Mouse (Mus musculus): ENCODE data around the gene Spint1. TPM values are rescaled to one million over a fixed set of nuclear protein-coding genes. Genes with fewer than 3 reads are reported as not detected.
A peak's percentile ranks its signal among the peaks of the same experiment; 100 is the strongest.

The Spint1 gene
- polyA plus RNA-seq, 1 experiment from 2014 or later, result 0.26 TPM

DNA sequence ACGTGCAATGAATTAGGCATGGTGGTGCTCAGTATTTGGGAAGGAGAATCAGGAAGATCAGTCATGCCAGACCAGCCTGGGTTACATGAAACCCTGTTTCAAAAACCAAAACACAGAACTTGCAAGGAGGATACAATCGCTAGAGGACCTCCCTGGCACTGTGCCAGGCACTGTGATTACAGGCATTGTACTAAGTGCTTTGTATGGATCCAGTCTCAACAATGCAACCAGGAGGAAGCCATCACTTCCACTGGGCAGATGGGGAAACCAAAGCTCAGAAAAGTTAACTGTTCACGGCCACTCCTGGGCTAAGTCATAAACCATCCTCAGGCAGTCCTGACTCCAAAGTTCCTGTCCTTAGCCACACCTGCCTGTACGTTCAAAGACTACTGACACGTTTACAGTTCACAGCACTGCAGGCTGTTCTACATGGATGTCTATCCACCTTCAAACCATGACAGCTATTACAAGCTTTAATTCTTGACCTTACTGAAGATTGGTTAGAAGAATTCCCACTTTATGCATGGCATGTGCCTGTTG lies 34.2 kb upstream of the Spint1 start:
- H3K27me3 ChIP-seq (ENCODE audit: control insufficient read depth, insufficient read depth, low read length), result no peaks in the 10 kb centered on the region
- 52% methylated on average over 5 of the region's 5 CpGs for WGBS
- ATAC-seq (ENCODE audit: low FRiP score, low TSS enrichment), result no peak
- peaks cover 3% of the 10 kb centered on the region; the same call in 1 of the 2 replicates for H3K4me1 ChIP-seq (ENCODE audit: control insufficient read depth, insufficient read depth, low read length)
- H3K36me3 ChIP-seq (ENCODE audit: control insufficient read depth, insufficient read depth, low read length), result no peaks in the 10 kb centered on the region
- no peak overlapping the region for H3K4me2 ChIP-seq (ENCODE audit: low read length)
- DNase-seq, result peak; percentile 50
- H3K9ac ChIP-seq (replicated peaks; ENCODE audit: low read length), result no peak overlapping the region
- no peaks in the 10 kb centered on the region for H3K9me3 ChIP-seq (ENCODE audit: control insufficient read depth, low read length)
- no peak overlapping the region for H3K4me3 ChIP-seq (replicated peaks; ENCODE audit: low read depth, low read length)
- no peak overlapping the region for H3K27ac ChIP-seq (replicated peaks; ENCODE audit: low read depth, low read length)

DNA sequence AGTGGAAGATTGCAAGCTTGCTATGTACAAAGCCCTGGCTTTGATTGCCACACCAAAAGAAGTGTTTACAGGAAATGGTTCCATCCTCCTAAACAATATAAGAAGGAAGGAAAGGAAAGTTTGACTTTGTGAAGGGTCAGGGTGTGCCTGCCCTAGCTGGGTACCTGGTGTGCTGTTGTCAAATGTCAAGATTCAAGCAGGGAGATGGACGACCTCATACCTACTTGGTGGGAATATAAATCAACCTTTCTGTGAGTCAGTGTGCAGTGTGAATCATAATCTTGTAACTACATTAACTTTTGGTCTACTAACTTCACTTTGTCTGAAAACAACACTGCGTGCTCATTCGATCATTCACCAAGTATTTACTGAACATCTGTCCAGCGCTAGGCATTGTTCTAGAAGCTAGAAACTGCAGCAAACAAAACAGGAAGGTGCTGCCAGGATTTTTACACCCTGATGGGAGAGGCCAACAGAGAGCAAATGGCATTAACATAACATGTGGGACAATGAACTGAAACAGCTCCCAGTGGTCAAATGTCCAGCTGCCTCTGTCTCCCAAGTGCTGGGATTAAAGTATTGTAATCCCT lies 33.2 kb upstream of the Spint1 start:
- no peak overlapping the region for H3K27ac ChIP-seq (replicated peaks; ENCODE audit: low read depth, low read length)
- ATAC-seq (ENCODE audit: low FRiP score, low TSS enrichment) (no peak), DNase-seq (no peak)
- no peak overlapping the region for H3K4me3 ChIP-seq (replicated peaks; ENCODE audit: low read depth, low read length)
- no peak overlapping the region for H3K4me2 ChIP-seq (ENCODE audit: low read length)
- H3K4me1 ChIP-seq (ENCODE audit: control insufficient read depth, insufficient read depth, low read length), result peaks cover 3% of the 10 kb centered on the region; the same call in 1 of the 2 replicates
- H3K27me3 ChIP-seq (ENCODE audit: control insufficient read depth, insufficient read depth, low read length), result no peaks in the 10 kb centered on the region
- no peak overlapping the region for H3K9ac ChIP-seq (replicated peaks; ENCODE audit: low read length)
- WGBS, result 84% methylated on average over 4 of the region's 4 CpGs
- H3K36me3 ChIP-seq (ENCODE audit: control insufficient read depth, insufficient read depth, low read length), result no peaks in the 10 kb centered on the region
- no peaks in the 10 kb centered on the region for H3K9me3 ChIP-seq (ENCODE audit: control insufficient read depth, low read length)

DNA sequence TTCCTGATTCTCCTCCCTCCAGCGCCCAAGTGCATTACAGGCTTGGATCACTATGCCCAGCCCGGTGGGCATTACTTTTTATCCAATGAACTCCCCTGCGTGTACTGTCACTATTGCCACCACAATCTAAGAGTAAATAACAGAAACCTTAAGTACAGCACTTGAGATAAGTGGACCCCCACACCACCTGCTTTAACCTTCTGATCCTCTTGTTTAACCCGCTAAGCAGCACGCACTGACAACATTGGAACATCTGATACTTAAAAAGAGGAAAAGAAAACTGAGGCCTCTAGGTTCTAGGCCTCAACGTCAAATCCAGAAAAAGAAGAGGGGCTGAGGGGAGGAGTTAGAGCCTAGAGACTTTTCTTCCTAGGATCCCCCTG lies 29.2 kb upstream of the Spint1 start:
- H3K4me1 ChIP-seq (ENCODE audit: control insufficient read depth, insufficient read depth, low read length), result peaks cover 8% of the 10 kb centered on the region; the same call in 1 of the 2 replicates
- H3K27ac ChIP-seq (replicated peaks; ENCODE audit: low read depth, low read length), result peak overlapping the region; percentile 77
- peak overlapping the region; percentile 52 for H3K4me2 ChIP-seq (ENCODE audit: low read length)
- H3K27me3 ChIP-seq (ENCODE audit: control insufficient read depth, insufficient read depth, low read length), result no peaks in the 10 kb centered on the region
- H3K36me3 ChIP-seq (ENCODE audit: control insufficient read depth, insufficient read depth, low read length), result peaks cover 24% of the 10 kb centered on the region
- H3K4me3 ChIP-seq (replicated peaks; ENCODE audit: low read depth, low read length), result peak overlapping the region; percentile 58
- no peak for DNase-seq
- peak overlapping the region; percentile 64 for H3K9ac ChIP-seq (replicated peaks; ENCODE audit: low read length)
- H3K9me3 ChIP-seq (ENCODE audit: control insufficient read depth, low read length), result no peaks in the 10 kb centered on the region
- ATAC-seq (ENCODE audit: low FRiP score, low TSS enrichment), result no peak; the same call in 1 of the 2 replicates
- 25% methylated on average over 6 of the region's 6 CpGs for WGBS

DNA sequence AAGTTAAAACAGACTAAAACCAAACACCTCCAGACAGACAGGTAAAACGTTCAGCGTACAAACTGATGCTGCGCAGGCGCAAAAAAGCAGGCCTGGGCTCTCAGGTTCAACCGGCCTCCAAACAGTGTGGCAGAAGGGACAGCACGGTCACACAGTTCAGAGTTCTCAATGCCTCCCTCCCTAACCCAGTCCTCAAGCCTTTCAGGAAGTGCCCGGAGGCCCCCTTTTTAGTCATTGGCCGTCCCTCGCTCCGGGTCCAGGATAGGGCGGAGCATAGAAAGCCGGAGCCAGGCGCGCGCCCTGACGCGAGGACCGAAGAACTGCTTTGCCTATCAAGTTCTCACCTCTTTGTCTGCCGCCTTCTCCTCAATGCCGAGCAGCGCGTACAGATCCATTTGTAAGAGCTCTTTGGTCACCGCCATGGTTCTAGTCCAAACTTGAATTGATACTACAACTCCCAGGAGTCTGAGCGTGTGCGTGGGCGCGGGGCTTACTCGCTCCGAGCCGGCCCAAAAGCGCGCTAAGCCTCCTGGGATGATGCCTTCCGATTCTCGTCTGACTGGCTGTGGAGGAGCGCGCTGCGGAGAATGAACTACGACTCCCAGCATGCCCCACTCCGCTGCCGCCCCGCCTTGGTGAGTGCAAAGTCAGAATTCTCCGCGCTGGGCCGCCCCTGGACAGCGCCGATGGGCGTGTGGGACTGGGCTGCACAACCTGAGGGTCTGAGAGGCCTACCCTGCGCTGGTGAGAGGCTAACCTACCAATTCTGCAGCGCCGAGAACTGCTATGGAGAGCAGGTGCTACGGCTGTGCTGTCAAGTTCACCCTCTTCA lies 28.6 kb upstream of the Spint1 start, which contains the start of the genes Zfyve19 and Dnajc17:
Zfyve19 (plus strand) TSS at position 274 of the 832 bp plus-strand sequence.
Dnajc17 (minus strand) TSS at position 452 of the 832 bp plus-strand sequence.
- peaks cover 8% of the 10 kb centered on the region; the same call in 1 of the 2 replicates for H3K4me1 ChIP-seq (ENCODE audit: control insufficient read depth, insufficient read depth, low read length)
- no peaks in the 10 kb centered on the region for H3K27me3 ChIP-seq (ENCODE audit: control insufficient read depth, insufficient read depth, low read length)
- WGBS, result under 1% methylated on average over 51 of the region's 51 CpGs
- peaks cover 30% of the 10 kb centered on the region for H3K36me3 ChIP-seq (ENCODE audit: control insufficient read depth, insufficient read depth, low read length)
- peak; percentile 95 for ATAC-seq (ENCODE audit: low FRiP score, low TSS enrichment)
- H3K4me2 ChIP-seq (ENCODE audit: low read length), result peak within 1 kb of the TSS; percentile 52
- H3K27ac ChIP-seq (replicated peaks; ENCODE audit: low read depth, low read length), result peak within 1 kb of the TSS; percentile 77
- H3K9ac ChIP-seq (replicated peaks; ENCODE audit: low read length), result peak within 1 kb of the TSS; percentile 64
- H3K9me3 ChIP-seq (ENCODE audit: control insufficient read depth, low read length), result no peaks in the 10 kb centered on the region
- peak; percentile 99 for DNase-seq
- H3K4me3 ChIP-seq (replicated peaks; ENCODE audit: low read depth, low read length), result peak within 1 kb of the TSS; percentile 58

DNA sequence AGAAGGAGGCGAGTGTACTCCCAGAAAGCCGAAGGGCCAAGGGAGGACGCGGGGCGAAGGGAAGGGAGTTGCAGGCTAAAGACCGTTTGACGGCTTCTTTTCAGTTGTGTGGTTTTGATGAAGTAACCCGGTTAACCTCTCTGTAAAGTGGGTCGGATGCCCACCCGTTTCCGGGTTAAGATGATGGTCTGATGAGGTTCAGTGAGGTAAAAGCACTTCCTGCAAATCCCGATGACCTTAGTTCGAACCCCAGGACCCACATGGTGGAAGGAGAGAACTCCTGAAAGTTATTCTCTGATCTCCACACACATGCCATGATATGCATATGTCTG lies 28.0 kb upstream of the Spint1 start:
- H3K27me3 ChIP-seq (ENCODE audit: control insufficient read depth, insufficient read depth, low read length), result no peaks in the 10 kb centered on the region
- no peak for ATAC-seq (ENCODE audit: low FRiP score, low TSS enrichment)

DNA sequence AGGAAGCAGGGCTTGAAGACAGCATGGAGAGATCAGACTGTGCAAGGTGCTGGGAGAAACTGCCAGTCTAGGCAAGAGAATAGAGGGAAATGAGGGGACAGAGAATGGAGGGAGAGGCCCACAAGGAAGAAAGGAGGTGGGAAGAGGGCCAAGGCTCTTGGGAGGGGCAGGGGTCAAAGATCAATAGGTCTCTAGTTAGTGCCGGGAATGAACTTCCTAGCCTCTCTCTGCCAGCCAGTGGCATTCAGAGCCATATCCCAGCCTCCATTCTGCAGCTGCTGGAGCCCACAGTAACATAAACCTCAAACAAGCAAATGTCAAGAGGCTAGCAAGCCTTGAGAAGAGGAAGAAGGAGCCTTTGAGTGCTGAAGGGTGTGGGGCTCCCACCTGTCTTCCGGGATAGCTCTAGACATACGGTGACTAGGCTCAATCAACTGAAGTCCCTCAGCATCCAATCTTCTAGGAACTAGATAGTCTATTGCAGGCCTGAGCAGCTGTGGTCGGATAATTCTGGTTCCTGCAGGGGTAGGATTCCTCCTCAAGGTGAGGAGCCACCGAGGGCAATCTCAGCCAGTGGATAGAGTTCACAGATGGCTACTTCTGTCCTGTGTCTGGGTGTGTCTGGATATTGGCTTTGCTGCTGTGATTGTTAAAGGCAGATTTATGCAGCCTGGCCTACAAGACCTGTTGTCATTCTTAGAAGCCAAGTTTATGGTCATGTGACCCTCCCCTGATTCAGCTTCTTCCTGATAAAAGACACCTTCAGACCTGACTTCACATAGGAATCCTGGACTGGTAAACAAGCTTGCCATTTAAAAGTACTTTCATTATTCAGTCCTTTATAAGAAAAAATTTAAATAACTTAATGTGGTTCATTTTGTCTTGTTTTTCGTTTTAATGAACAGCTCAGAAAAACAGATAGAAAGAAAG lies 7.1 kb upstream of the Spint1 start, which contains the start of gene Ppp1r14d:
Ppp1r14d (minus strand) TSS at position 132 of the 930 bp plus-strand sequence.
- no peak within 1 kb of the TSS for H3K27ac ChIP-seq (replicated peaks; ENCODE audit: low read depth, low read length)
- H3K27me3 ChIP-seq (ENCODE audit: control insufficient read depth, insufficient read depth, low read length), result peaks cover under 1% of the 10 kb centered on the region; the same call in 1 of the 2 replicates
- no peak within 1 kb of the TSS for H3K4me2 ChIP-seq (ENCODE audit: low read length)
- no peak within 1 kb of the TSS for H3K4me3 ChIP-seq (replicated peaks; ENCODE audit: low read depth, low read length)
- ATAC-seq (ENCODE audit: low FRiP score, low TSS enrichment) (no peak), DNase-seq (no peak)
- H3K4me1 ChIP-seq (ENCODE audit: control insufficient read depth, insufficient read depth, low read length), result no peaks in the 10 kb centered on the region
- H3K36me3 ChIP-seq (ENCODE audit: control insufficient read depth, insufficient read depth, low read length), result no peaks in the 10 kb centered on the region
- no peak within 1 kb of the TSS for H3K9ac ChIP-seq (replicated peaks; ENCODE audit: low read length)
- WGBS, result 76% methylated on average over 6 of the region's 6 CpGs
- H3K9me3 ChIP-seq (ENCODE audit: control insufficient read depth, low read length), result no peaks in the 10 kb centered on the region

More for the DNA sequence above, 28.0 kb upstream of the Spint1 start:
- no peak for DNase-seq
- Histone ChIP-seq H3K4me2 (ENCODE audit: low read length) (peak overlapping the region; percentile 52), H3K27ac (replicated peaks; ENCODE audit: low read depth, low read length) (peak overlapping the region; percentile 77), H3K9me3 (ENCODE audit: control insufficient read depth, low read length) (no peaks in the 10 kb centered on the region), H3K36me3 (ENCODE audit: control insufficient read depth, insufficient read depth, low read length) (peaks cover 33% of the 10 kb centered on the region), H3K4me1 (ENCODE audit: control insufficient read depth, insufficient read depth, low read length) (peaks cover 7% of the 10 kb centered on the region; the same call in 1 of the 2 replicates), H3K4me3 (replicated peaks; ENCODE audit: low read depth, low read length) (peak overlapping the region; percentile 58), H3K9ac (replicated peaks; ENCODE audit: low read length) (peak overlapping the region; percentile 64)
- WGBS, result under 1% methylated on average over 13 of the region's 13 CpGs

DNA sequence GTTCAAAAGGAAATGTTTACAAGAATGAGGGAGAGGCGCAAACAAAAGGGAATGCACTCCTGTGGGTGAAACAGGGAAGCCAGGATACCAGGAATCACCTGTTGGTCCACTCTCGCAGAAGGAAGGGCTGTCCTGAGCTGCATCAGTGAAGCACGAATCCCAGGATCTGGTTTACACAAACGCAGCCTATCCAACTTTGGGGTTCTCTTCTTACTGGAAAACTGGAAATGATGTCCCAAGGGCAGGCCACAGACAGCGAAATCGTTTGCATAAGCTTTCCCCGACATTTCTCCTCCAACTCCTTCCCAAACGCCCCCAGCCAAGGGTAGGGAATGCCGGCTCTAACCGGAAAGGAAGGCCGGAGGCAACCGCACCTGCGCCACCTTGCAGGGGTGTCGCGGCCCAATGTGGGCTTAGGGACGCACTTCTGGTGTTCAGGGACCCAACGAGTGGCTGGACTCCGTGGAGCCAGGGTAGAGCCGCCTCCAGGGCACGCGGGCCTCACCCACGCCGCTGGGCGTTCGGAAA lies 416 bp upstream of the Spint1 start:
- Histone ChIP-seq H3K9me3 (ENCODE audit: control insufficient read depth, low read length) (no peaks in the 10 kb centered on the region), H3K27ac (replicated peaks; ENCODE audit: low read depth, low read length) (no peak overlapping the region), H3K4me2 (ENCODE audit: low read length) (peak overlapping the region; percentile 56), H3K27me3 (ENCODE audit: control insufficient read depth, insufficient read depth, low read length) (peaks cover 45% of the 10 kb centered on the region), H3K9ac (replicated peaks; ENCODE audit: low read length) (no peak overlapping the region), H3K36me3 (ENCODE audit: control insufficient read depth, insufficient read depth, low read length) (no peaks in the 10 kb centered on the region), H3K4me1 (ENCODE audit: control insufficient read depth, insufficient read depth, low read length) (peaks cover 7% of the 10 kb centered on the region), H3K4me3 (replicated peaks; ENCODE audit: low read depth, low read length) (peak overlapping the region; percentile 34)
- peak; percentile 2 for DNase-seq
- 5% methylated on average over 25 of the region's 25 CpGs for WGBS
- ATAC-seq (ENCODE audit: low FRiP score, low TSS enrichment), result no peak

DNA sequence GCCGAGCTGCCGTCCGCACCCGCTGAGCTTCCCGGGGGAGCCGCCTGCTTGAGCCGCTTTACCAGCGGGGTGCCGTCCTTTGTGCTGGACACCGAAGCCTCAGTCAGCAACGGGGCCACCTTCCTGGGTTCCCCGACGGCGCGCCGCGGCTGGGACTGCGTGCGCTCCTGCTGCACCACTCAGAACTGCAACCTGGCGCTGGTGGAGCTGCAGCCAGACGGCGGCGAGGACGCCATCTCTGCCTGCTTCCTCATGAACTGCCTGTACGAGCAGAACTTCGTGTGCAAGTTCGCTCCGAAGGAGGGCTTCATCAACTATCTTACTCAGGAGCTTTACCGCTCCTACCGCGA lies 684 bp downstream of the Spint1 start:
- Histone ChIP-seq H3K4me2 (ENCODE audit: low read length) (peak overlapping the region; percentile 56), H3K9me3 (ENCODE audit: control insufficient read depth, low read length) (no peaks in the 10 kb centered on the region), H3K27ac (replicated peaks; ENCODE audit: low read depth, low read length) (no peak overlapping the region), H3K4me3 (replicated peaks; ENCODE audit: low read depth, low read length) (peak overlapping the region; percentile 34), H3K4me1 (ENCODE audit: control insufficient read depth, insufficient read depth, low read length) (peaks cover 7% of the 10 kb centered on the region), H3K36me3 (ENCODE audit: control insufficient read depth, insufficient read depth, low read length) (no peaks in the 10 kb centered on the region), H3K9ac (replicated peaks; ENCODE audit: low read length) (no peak overlapping the region), H3K27me3 (ENCODE audit: control insufficient read depth, insufficient read depth, low read length) (peaks cover 45% of the 10 kb centered on the region)
- peak; percentile 19 for DNase-seq
- WGBS, result under 1% methylated on average over 31 of the region's 31 CpGs
- no peak for ATAC-seq (ENCODE audit: low FRiP score, low TSS enrichment)
